Mouse (Mus musculus): ENCODE data around the gene Tdpoz3.
"Not testable (repeated sequence)": the region's sequence is repeated elsewhere in the genome, so short reads cannot be mapped to it uniquely, and the experiment has no call there.

The Tdpoz3 gene

DNA sequence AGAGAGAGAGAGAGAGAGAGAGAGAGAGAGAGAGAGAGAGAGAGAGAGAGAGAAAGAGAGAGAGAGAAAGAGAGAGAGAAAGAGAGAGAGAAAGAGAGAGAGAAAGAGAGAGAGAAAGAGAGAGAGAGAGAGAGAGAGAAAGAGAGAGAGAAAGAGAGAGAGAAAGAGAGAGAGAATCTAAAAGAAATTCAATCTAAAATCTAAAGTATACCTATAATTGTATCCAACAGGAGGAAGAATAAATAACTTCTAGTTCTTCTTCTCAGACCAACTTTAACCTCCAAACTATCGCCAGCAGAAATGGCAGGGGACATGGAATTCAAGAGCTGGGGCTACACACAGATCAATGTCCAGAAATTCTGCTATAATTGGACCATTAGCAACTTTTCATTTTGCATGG lies at the start of gene Tdpoz3:
Gene Tdpoz3, plus strand, starts transcription at position 301 of the 400 bp plus-strand sequence.
- DNase-seq: not testable (repeated sequence)

DNA sequence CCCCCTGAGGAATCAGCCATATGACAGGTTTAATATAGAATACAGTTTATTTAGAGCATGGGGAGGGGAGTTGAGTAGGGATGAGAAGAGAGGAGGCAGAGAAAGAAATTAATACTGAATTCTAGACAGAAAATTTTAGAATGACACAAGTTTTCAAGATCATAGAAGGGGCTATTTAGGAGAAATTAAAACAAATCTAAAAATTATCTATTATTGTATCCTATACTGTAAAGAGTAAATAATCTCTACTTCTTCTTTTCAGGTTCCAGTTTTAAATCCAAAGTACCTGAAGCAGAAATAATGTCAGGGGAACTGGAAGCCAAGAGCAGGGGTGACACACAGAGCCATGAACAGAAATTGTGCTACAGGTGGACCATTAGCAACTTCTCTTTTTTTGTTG lies 29.7 kb upstream of the Tdpoz3 start, which contains the start of gene Tdpoz4:
Gene Tdpoz4, plus strand, starts transcription at position 301 of the 400 bp plus-strand sequence.
- DNase-seq: not testable (repeated sequence)

DNA sequence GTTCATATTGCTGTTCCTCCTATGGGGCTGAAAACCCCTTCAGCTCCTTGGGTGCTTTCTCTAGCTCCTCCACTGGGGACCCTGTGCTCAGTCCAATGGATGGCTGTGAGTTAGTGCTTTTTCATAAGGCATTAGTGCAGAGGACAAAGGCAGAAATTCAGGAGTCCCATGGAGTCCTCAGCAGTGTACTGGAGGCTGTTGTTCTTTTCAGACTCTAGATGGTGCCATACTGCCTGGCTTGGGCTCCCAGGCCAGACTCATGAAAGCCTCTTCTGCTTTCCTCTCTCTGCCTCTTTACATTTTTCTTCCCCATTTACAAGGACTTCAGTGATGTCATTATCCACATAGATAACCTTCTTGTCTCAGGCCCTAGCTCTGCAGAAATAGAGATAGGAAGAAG lies 12.5 kb upstream of the Tdpoz3 start:
- not testable (repeated sequence) for DNase-seq

DNA sequence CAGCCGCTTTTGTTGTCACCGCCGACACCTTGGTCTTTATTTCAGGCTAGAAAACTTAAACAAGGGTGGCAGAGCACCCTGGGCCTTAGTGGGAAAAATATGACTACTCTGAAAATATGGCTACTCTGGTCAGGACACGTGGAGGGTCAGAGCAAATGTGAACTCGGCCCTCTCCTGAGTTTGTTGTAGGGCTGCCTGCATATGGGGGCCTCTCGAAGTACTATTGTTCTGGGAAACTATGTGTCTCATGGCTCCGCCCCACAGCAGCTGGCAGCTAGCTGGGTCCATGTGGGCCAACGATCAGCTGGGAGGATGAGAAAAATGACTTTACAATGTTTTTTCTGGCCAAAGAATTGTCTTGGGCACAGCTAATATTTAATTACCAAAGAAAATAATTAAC lies 33.1 kb downstream of the Tdpoz3 start:
- DNase-seq: not testable (repeated sequence)

DNA sequence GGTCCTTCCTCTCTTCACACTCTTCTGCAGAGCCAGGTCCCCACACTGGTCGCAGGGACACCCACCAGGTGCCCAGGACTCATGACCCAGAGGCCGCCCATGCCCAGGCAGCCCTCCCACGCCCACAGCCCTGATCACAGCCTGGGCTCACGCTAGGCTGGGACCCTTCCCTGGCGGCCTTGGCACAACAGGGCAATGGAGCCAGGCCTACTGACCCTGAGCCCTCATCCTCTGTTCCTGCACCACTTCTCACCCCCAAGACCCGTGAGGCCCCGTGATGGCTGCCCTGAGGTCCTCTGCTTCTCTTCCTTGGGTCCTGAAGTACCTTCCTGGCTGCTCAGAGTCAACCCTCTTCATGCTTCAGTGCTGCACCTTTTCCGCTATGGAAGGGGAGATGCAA lies 44.8 kb downstream of the Tdpoz3 start:
- not testable (repeated sequence) for DNase-seq
